Mouse (Mus musculus): Measurements from ENCODE around the gene Adipoq.

DNA sequence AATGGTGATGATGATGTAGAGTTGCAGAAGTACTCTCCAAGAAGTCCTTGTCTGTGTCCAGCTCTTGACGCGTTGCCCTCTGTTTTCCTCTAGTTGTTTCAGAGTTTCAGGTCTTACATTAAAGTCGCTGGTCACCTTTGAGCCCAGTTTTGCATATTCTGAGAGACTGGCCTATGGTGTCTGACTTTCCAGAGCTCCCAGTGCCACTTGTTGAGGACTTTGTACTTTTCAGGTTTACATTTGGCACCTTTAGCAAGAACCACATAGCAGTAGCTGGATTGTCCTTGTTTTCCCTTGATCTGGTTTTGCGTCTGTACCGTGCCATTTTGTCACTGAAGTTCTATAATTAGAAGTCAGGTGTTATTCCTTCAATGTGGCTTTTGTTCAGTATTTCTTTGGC lies 27.6 kb downstream of the Adipoq start:
- TF ChIP-seq CTCF (IDR thresholded peaks at IDR 0.05; ENCODE audit: low read depth): no peak
- TF ChIP-seq EP300 (optimal IDR thresholded peaks at IDR 0.05): no peak
